Mouse (Mus musculus) cortical plate, adult 2 months (tissue): Measurements from ENCODE around the gene Ap1s3.

Source experiments
- CTCF ChIP-seq: fragments of 200-500 bp; IDR thresholded peaks from 2 replicates; pipeline ENCODE4 v1.5.1; 2011; ENCODE audit warnings: mild to moderate bottlenecking, control low read depth, low read length; ENCODE audit not compliant: insufficient read depth; ENCODE audit errors: extremely low read depth
- POLR2A ChIP-seq: fragments of 200-500 bp; IDR thresholded peaks from 2 replicates; pipeline ENCODE4 v1.6.1; 2011; ENCODE audit warnings: mild to moderate bottlenecking, low read length, control low read depth; ENCODE audit not compliant: insufficient read depth; ENCODE audit errors: extremely low read depth

GRCm38 (mm10) chr1:79664911-79665310, 6.9 kb downstream of the Ap1s3 start:
- TF ChIP-seq CTCF (no peak), POLR2A (no peak)
